Mouse (Mus musculus): ENCODE results near the gene Zbtb16. TPM values are rescaled to one million over a fixed set of nuclear protein-coding genes. Genes with fewer than 3 reads are reported as not detected.

The Zbtb16 gene
- polyA plus RNA-seq, 1 experiment: not detected

GRCm38 (mm10) chr9:48721172-48721571 lies 114.8 kb downstream of the Zbtb16 start:
- TF ChIP-seq USF1 (IDR thresholded peaks at IDR 0.05; ENCODE audit: low read depth): no peak
- H3K36me3 ChIP-seq (ENCODE audit: control insufficient read depth, insufficient read depth): no peaks in the 10 kb centered on the region
- no peaks in the 10 kb centered on the region for H3K27me3 ChIP-seq (ENCODE audit: control insufficient read depth, insufficient read depth, insufficient read length)
- no peak overlapping the region for H3K4me3 ChIP-seq
- H3K79me2 ChIP-seq (ENCODE audit: control insufficient read depth, insufficient read depth): no peaks in the 10 kb centered on the region
- no peak overlapping the region for H3ac ChIP-seq (ENCODE audit: control insufficient read depth, insufficient read length)
- no peak overlapping the region for H3K4me2 ChIP-seq (ENCODE audit: low read depth)

GRCm38 (mm10) chr9:48720251-48720963 lies 115.6 kb downstream of the Zbtb16 start:
- Histone ChIP-seq H3K36me3 (ENCODE audit: control insufficient read depth, insufficient read depth) (no peaks in the 10 kb centered on the region), H3K27me3 (ENCODE audit: control insufficient read depth, insufficient read depth, insufficient read length) (no peaks in the 10 kb centered on the region), H3K79me2 (ENCODE audit: control insufficient read depth, insufficient read depth) (no peaks in the 10 kb centered on the region), H3K4me2 (ENCODE audit: low read depth) (no peak overlapping the region), H3ac (ENCODE audit: control insufficient read depth, insufficient read length) (no peak overlapping the region), H3K4me3 (no peak overlapping the region)
- no peak for TF ChIP-seq POLR2AphosphoS2 (IDR thresholded peaks at IDR 0.05; ENCODE audit: insufficient read length, low read depth)
- TF ChIP-seq TCF3 (IDR thresholded peaks at IDR 0.05; ENCODE audit: insufficient read length, low read depth): no peak
- no peak for TF ChIP-seq E2F4 (IDR thresholded peaks at IDR 0.05; ENCODE audit: insufficient read depth)
- no peak for TF ChIP-seq MYOG (IDR thresholded peaks at IDR 0.05; ENCODE audit: control insufficient read depth in 1 of 3, insufficient read depth in 1 of 3, insufficient read length in 2 of 3, low read depth in 2 of 3)
- no peak for TF ChIP-seq TCF12 (IDR thresholded peaks at IDR 0.05; ENCODE audit: insufficient read depth, poor library complexity, severe bottlenecking)
- TF ChIP-seq CEBPB (IDR thresholded peaks at IDR 0.05; ENCODE audit: insufficient read depth, poor library complexity, severe bottlenecking): no peak
- TF ChIP-seq SRF (IDR thresholded peaks at IDR 0.05; ENCODE audit: control insufficient read depth, insufficient read length, low read depth): no peak

DNA sequence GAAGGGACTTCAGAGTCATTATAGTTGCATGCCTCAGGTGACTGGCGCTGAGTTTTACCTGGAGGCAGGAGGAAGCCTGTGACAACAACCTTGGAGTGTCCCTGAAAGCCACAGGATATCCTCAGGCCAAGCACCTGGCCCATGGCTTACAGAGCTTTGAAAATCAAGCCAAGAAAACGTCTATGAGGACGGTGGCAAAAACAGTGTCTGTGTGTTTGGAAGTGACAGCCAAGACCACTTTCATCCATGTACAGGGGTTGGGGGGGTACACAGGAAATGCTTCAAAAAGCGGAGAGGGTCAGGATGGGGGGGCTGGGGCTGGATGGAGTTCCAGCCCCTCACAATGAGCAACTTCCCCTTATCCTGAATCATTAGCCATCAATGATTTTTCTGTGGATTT lies 116.4 kb downstream of the Zbtb16 start:
- H3K27me3 ChIP-seq (ENCODE audit: control insufficient read depth, insufficient read depth, insufficient read length): no peaks in the 10 kb centered on the region
- no peaks in the 10 kb centered on the region for H3K36me3 ChIP-seq (ENCODE audit: control insufficient read depth, insufficient read depth)
- H3K79me2 ChIP-seq (ENCODE audit: control insufficient read depth, insufficient read depth): no peaks in the 10 kb centered on the region
- TF ChIP-seq TCF12 (IDR thresholded peaks at IDR 0.05; ENCODE audit: insufficient read depth, poor library complexity, severe bottlenecking) (no peak), USF1 (IDR thresholded peaks at IDR 0.05; ENCODE audit: low read depth) (no peak), POLR2A (IDR thresholded peaks at IDR 0.05; ENCODE audit: insufficient read length, low read depth) (no peak), MYOD1 (IDR thresholded peaks at IDR 0.05; ENCODE audit: control insufficient read depth in 1 of 3, insufficient read length in 2 of 3, low read depth in 2 of 3) (no peak), SRF (IDR thresholded peaks at IDR 0.05; ENCODE audit: control insufficient read depth, insufficient read length, low read depth) (no peak), POLR2AphosphoS2 (IDR thresholded peaks at IDR 0.05; ENCODE audit: insufficient read length, low read depth) (no peak), TCF3 (IDR thresholded peaks at IDR 0.05; ENCODE audit: insufficient read length, low read depth) (no peak), REST (IDR thresholded peaks at IDR 0.05; ENCODE audit: insufficient read depth, insufficient read length) (no peak), CEBPB (IDR thresholded peaks at IDR 0.05; ENCODE audit: insufficient read depth, poor library complexity, severe bottlenecking) (no peak), E2F4 (IDR thresholded peaks at IDR 0.05; ENCODE audit: insufficient read depth) (no peak), MYOG (IDR thresholded peaks at IDR 0.05; ENCODE audit: control insufficient read depth in 1 of 3, insufficient read depth in 1 of 3, insufficient read length in 2 of 3, low read depth in 2 of 3) (no peak), MAX (IDR thresholded peaks at IDR 0.05; ENCODE audit: low read depth) (no peak)
- no peak overlapping the region for H3K4me3 ChIP-seq
- H3ac ChIP-seq (ENCODE audit: control insufficient read depth, insufficient read length): no peak overlapping the region
- H3K4me2 ChIP-seq (ENCODE audit: low read depth): no peak overlapping the region

DNA sequence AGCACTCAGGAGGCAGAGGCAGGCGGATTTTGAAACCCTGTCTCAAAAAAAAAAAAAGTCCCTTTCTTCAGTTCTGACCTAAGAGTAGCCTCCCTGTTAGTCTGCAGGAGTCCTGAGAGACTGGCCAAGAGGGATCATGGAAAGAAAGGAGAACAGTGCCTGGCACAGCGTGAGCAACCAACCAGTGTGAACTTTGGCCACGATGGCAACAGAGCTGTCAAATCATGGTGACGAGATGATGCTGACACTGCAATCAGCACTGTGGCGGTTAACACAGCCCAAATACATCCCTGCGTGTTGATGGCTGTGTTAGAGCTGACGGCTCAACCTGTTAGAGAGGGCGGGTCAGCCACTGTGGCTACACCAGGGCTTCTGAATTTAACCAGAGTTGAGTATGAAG lies 119.5 kb downstream of the Zbtb16 start:
- TF ChIP-seq REST (IDR thresholded peaks at IDR 0.05; ENCODE audit: insufficient read depth, insufficient read length) (no peak), USF1 (IDR thresholded peaks at IDR 0.05; ENCODE audit: low read depth) (no peak), POLR2A (IDR thresholded peaks at IDR 0.05; ENCODE audit: insufficient read length, low read depth) (no peak), E2F4 (IDR thresholded peaks at IDR 0.05; ENCODE audit: insufficient read depth) (no peak), TCF12 (IDR thresholded peaks at IDR 0.05; ENCODE audit: insufficient read depth, poor library complexity, severe bottlenecking) (no peak), MYOG (IDR thresholded peaks at IDR 0.05; ENCODE audit: control insufficient read depth in 1 of 3, insufficient read depth in 1 of 3, insufficient read length in 2 of 3, low read depth in 2 of 3) (no peak), TCF3 (IDR thresholded peaks at IDR 0.05; ENCODE audit: insufficient read length, low read depth) (no peak)
- no peaks in the 10 kb centered on the region for H3K79me2 ChIP-seq (ENCODE audit: control insufficient read depth, insufficient read depth)
- no peaks in the 10 kb centered on the region for H3K27me3 ChIP-seq (ENCODE audit: control insufficient read depth, insufficient read depth, insufficient read length)
- no peaks in the 10 kb centered on the region for H3K36me3 ChIP-seq (ENCODE audit: control insufficient read depth, insufficient read depth)
- H3K4me3 ChIP-seq: no peak overlapping the region
- H3K4me2 ChIP-seq (ENCODE audit: low read depth): no peak overlapping the region
- no peak overlapping the region for H3ac ChIP-seq (ENCODE audit: control insufficient read depth, insufficient read length)

GRCm38 (mm10) chr9:48715042-48715441 lies 121.0 kb downstream of the Zbtb16 start:
- H3K4me2 ChIP-seq (ENCODE audit: low read depth): no peak overlapping the region

More at GRCm38 (mm10) chr9:48715042-48715441, 121.0 kb downstream of the Zbtb16 start:
- no peak overlapping the region for H3K4me3 ChIP-seq
- TF ChIP-seq CEBPB (IDR thresholded peaks at IDR 0.05; ENCODE audit: insufficient read depth, poor library complexity, severe bottlenecking) (no peak), SRF (IDR thresholded peaks at IDR 0.05; ENCODE audit: control insufficient read depth, insufficient read length, low read depth) (no peak), E2F4 (IDR thresholded peaks at IDR 0.05; ENCODE audit: insufficient read depth) (no peak), POLR2A (IDR thresholded peaks at IDR 0.05; ENCODE audit: insufficient read length, low read depth) (no peak), POLR2AphosphoS2 (IDR thresholded peaks at IDR 0.05; ENCODE audit: insufficient read length, low read depth) (no peak), REST (IDR thresholded peaks at IDR 0.05; ENCODE audit: insufficient read depth, insufficient read length) (no peak), MYOG (IDR thresholded peaks at IDR 0.05; ENCODE audit: control insufficient read depth in 1 of 3, insufficient read depth in 1 of 3, insufficient read length in 2 of 3, low read depth in 2 of 3) (no peak), MAX (IDR thresholded peaks at IDR 0.05; ENCODE audit: low read depth) (no peak), TCF12 (IDR thresholded peaks at IDR 0.05; ENCODE audit: insufficient read depth, poor library complexity, severe bottlenecking) (no peak), TCF3 (IDR thresholded peaks at IDR 0.05; ENCODE audit: insufficient read length, low read depth) (no peak), USF1 (IDR thresholded peaks at IDR 0.05; ENCODE audit: low read depth) (no peak), MYOD1 (IDR thresholded peaks at IDR 0.05; ENCODE audit: control insufficient read depth in 1 of 3, insufficient read length in 2 of 3, low read depth in 2 of 3) (no peak)
- no peaks in the 10 kb centered on the region for H3K36me3 ChIP-seq (ENCODE audit: control insufficient read depth, insufficient read depth)
- H3K79me2 ChIP-seq (ENCODE audit: control insufficient read depth, insufficient read depth): no peaks in the 10 kb centered on the region
- no peaks in the 10 kb centered on the region for H3K27me3 ChIP-seq (ENCODE audit: control insufficient read depth, insufficient read depth, insufficient read length)
- H3ac ChIP-seq (ENCODE audit: control insufficient read depth, insufficient read length): no peak overlapping the region
